Mouse (Mus musculus): ENCODE measurements around the gene Aoc1.

The Aoc1 gene

GRCm38 (mm10) chr6:48872596-48872995 is at the start of gene Aoc1:
Aoc1 (plus strand) TSS chr6:48872896.
- no peak for DNase-seq (ENCODE audit: extremely low read depth, low read depth, low spot score)

- no peak for DNase-seq (ENCODE audit: extremely low read depth, low read depth, low spot score)
Observed at GRCm38 (mm10) chr6:48825016-48825415, 47.7 kb upstream of the Aoc1 start.

- DNase-seq (ENCODE audit: extremely low read depth, low read depth, low spot score), result no peak
Observed at GRCm38 (mm10) chr6:48828976-48829375, 43.7 kb upstream of the Aoc1 start.

GRCm38 (mm10) chr6:48829651-48830050 is 43.0 kb upstream of the Aoc1 start:
- DNase-seq (ENCODE audit: extremely low read depth, low read depth, low spot score), result no peak

- no peak for DNase-seq (ENCODE audit: extremely low read depth, low read depth, low spot score)
Observed at GRCm38 (mm10) chr6:48830241-48830640, 42.5 kb upstream of the Aoc1 start.

GRCm38 (mm10) chr6:48831141-48831540 is 41.6 kb upstream of the Aoc1 start:
- no peak for DNase-seq (ENCODE audit: extremely low read depth, low read depth, low spot score)

- DNase-seq (ENCODE audit: extremely low read depth, low read depth, low spot score), result no peak
Observed at GRCm38 (mm10) chr6:48832426-48832825, 40.3 kb upstream of the Aoc1 start.

GRCm38 (mm10) chr6:48833515-48833914 is 39.2 kb upstream of the Aoc1 start:
- no peak for DNase-seq (ENCODE audit: extremely low read depth, low read depth, low spot score)

GRCm38 (mm10) chr6:48835241-48835640 is 37.5 kb upstream of the Aoc1 start:
- no peak for DNase-seq (ENCODE audit: extremely low read depth, low read depth, low spot score)

GRCm38 (mm10) chr6:48836146-48836545 is 36.5 kb upstream of the Aoc1 start:
- no peak for DNase-seq (ENCODE audit: extremely low read depth, low read depth, low spot score)

- DNase-seq (ENCODE audit: extremely low read depth, low read depth, low spot score), result no peak
Observed at GRCm38 (mm10) chr6:48837516-48837915, 35.2 kb upstream of the Aoc1 start.

- no peak for DNase-seq (ENCODE audit: extremely low read depth, low read depth, low spot score)
Observed at GRCm38 (mm10) chr6:48838321-48839080, 34.2 kb upstream of the Aoc1 start.

- no peak for DNase-seq (ENCODE audit: extremely low read depth, low read depth, low spot score)
Observed at GRCm38 (mm10) chr6:48840371-48840969, 32.2 kb upstream of the Aoc1 start, which contains the start of gene Tmem176a. Tmem176a (plus strand) TSS chr6:48840919.

GRCm38 (mm10) chr6:48840973-48841625 is 31.6 kb upstream of the Aoc1 start, which contains the start of gene Tmem176b:
Tmem176b (minus strand) TSS chr6:48841496.
- DNase-seq (ENCODE audit: extremely low read depth, low read depth, low spot score), result peak; percentile 52

GRCm38 (mm10) chr6:48842111-48842842 is 30.4 kb upstream of the Aoc1 start:
- DNase-seq (ENCODE audit: extremely low read depth, low read depth, low spot score), result no peak

- no peak for DNase-seq (ENCODE audit: extremely low read depth, low read depth, low spot score)
Observed at GRCm38 (mm10) chr6:48845086-48845485, 27.6 kb upstream of the Aoc1 start.

- DNase-seq (ENCODE audit: extremely low read depth, low read depth, low spot score), result no peak
Observed at GRCm38 (mm10) chr6:48851820-48852491, 20.7 kb upstream of the Aoc1 start.

GRCm38 (mm10) chr6:48854155-48854554 is 18.5 kb upstream of the Aoc1 start:
- no peak for DNase-seq (ENCODE audit: extremely low read depth, low read depth, low spot score)

- no peak for DNase-seq (ENCODE audit: extremely low read depth, low read depth, low spot score)
Observed at GRCm38 (mm10) chr6:48857613-48858302, 14.9 kb upstream of the Aoc1 start.

All from fat pad, adult 2 months (tissue).